Mouse (Mus musculus) limb, embryonic 14.5 days (tissue): ENCODE data around the gene Colca2. TPM values are rescaled to one million over a fixed set of nuclear protein-coding genes. Genes with fewer than 3 reads are reported as not detected.

Experiments
- ATAC-seq: fragments of 200-750 bp; cut with Nextera tagmentation; 2 replicates; pipeline ENCODE4 v1.8.0; 2017; ENCODE audit warnings: low read depth, moderate number of reproducible peaks, moderate TSS enrichment; ENCODE audit not compliant: low FRiP score
- DNase-seq: peaks from one replicate; pipeline ENCODE4 v3.0.0-alpha.2; 2015; ENCODE audit warnings: low spot score
- H3K27ac ChIP-seq: fragments of 300-500 bp; sonication (generic); replicated peaks from 2 replicates; pipeline ENCODE4 v1.5.1; 2014; ENCODE audit warnings: low read depth, mild to moderate bottlenecking, low read length, moderate library complexity, mixed read lengths
- H3K27me3 ChIP-seq: fragments of 300-500 bp; sonication (generic); 2 replicates; pipeline ENCODE4 v1.6.1; 2014; ENCODE audit warnings: low read length, mixed read lengths; ENCODE audit not compliant: control insufficient read depth, insufficient read depth
- H3K36me3 ChIP-seq: fragments of 300-500 bp; sonication (generic); 2 replicates; pipeline ENCODE4 v1.6.1; 2014; ENCODE audit warnings: mild to moderate bottlenecking, low read length, moderate library complexity, mixed read lengths; ENCODE audit not compliant: control insufficient read depth, insufficient read depth
- H3K4me1 ChIP-seq: fragments of 300-500 bp; sonication (generic); 2 replicates; pipeline ENCODE4 v1.6.1; 2014; ENCODE audit warnings: antibody characterized with exemption, low read length, mixed read lengths; ENCODE audit not compliant: control insufficient read depth, insufficient read depth
- H3K4me2 ChIP-seq: fragments of 300-500 bp; sonication (generic); replicated peaks from 2 replicates; pipeline ENCODE4 v1.6.1; 2014; ENCODE audit warnings: low read depth, mild to moderate bottlenecking, low read length, moderate library complexity; ENCODE audit not compliant: severe bottlenecking
- H3K4me3 ChIP-seq: fragments of 300-500 bp; sonication (generic); replicated peaks from 2 replicates; pipeline ENCODE4 v1.5.1; 2014; ENCODE audit warnings: low read length
- H3K9ac ChIP-seq: fragments of 300-500 bp; sonication (generic); 2 replicates; pipeline ENCODE4 v1.6.1; 2014; ENCODE audit warnings: mild to moderate bottlenecking, low read depth, low read length, moderate library complexity; ENCODE audit not compliant: severe bottlenecking
- H3K9me3 ChIP-seq: fragments of 300-500 bp; sonication (generic); 2 replicates; pipeline ENCODE4 v1.6.1; 2016; ENCODE audit warnings: low read length; ENCODE audit not compliant: control insufficient read depth
- POLR2A ChIP-seq: fragments of 200-500 bp; IDR thresholded peaks from 2 replicates; pipeline ENCODE4 v1.8.0; 2012; ENCODE audit warnings: inconsistent platforms, mild to moderate bottlenecking, moderate library complexity, borderline replicate concordance; ENCODE audit not compliant: insufficient read depth, insufficient read length; ENCODE audit errors: extremely low read depth
- WGBS: fragments of 180-500 bp; shearing (Covaris S2); extraction: QIAGEN DNeasy Blood & Tissue Kit; methylation state at CpG from one replicate; pipeline ENCODE4 v1.1.7; 2014; 5-methylcytosine and 5-hydroxymethylcytosine counted together
- polyA plus RNA-seq, 2 experiments: library from polyadenylated mRNA; depleted of rRNA in 1 of 2; stranded (reverse) in 1 of 2; unstranded in 1 of 2; fragments of >200 nt; fragmentation: Nextera tagmentation in 1 of 2; extraction: Ambion mirVana in 1 of 2; gene quantifications; 2 replicates each; pipeline versions ENCODE4 v1.2.1 to v1.2.3; 2012 to 2014

Gene Colca2
- 2.9 and 4.7 TPM in 2 replicates for polyA plus RNA-seq (2012; rRNA removed)
- polyA plus RNA-seq (2014; fragmentation: Nextera tagmentation; extraction: Ambion mirVana): 2.0 and 3.2 TPM in 2 replicates

- ATAC-seq (peak; percentile 95), DNase-seq (peak; percentile 83)
- peak within 1 kb of the TSS; percentile 49 for H3K27ac ChIP-seq
- peak within 1 kb of the TSS; percentile 57 for H3K4me3 ChIP-seq
- 3% methylated on average over 47 of the region's 53 CpGs for WGBS
- peak within 1 kb of the TSS; percentile 94 for H3K4me2 ChIP-seq
- no peaks in the 10 kb centered on the region for H3K36me3 ChIP-seq
- no peaks in the 10 kb centered on the region for H3K9me3 ChIP-seq
- peaks cover 11% of the 10 kb centered on the region for H3K4me1 ChIP-seq
- H3K9ac ChIP-seq: peak within 1 kb of the TSS; percentile 65
- H3K27me3 ChIP-seq: peaks cover 6% of the 10 kb centered on the region
- TF ChIP-seq POLR2A: 0 out of 2 replicates have a peak, but pooled peaks have one; percentile 18
Measured at GRCm38 (mm10) chr9:51278500-51279381, at the start of gene Colca2. Gene Colca2, minus strand, starts transcription at chr9:51278569.

- no peaks in the 10 kb centered on the region for H3K9me3 ChIP-seq
- H3K36me3 ChIP-seq: no peaks in the 10 kb centered on the region
- 73% methylated on average over 5 of the region's 5 CpGs for WGBS
- no peak for DNase-seq
- H3K4me3 ChIP-seq: no peak overlapping the region
- no peak overlapping the region for H3K27ac ChIP-seq
- no peaks in the 10 kb centered on the region for H3K27me3 ChIP-seq
- H3K9ac ChIP-seq: no peak overlapping the region
- ATAC-seq: no peak
- H3K4me1 ChIP-seq: no peaks in the 10 kb centered on the region
- TF ChIP-seq POLR2A: no peak
- H3K4me2 ChIP-seq: no peak overlapping the region
Measured at GRCm38 (mm10) chr9:51327555-51327903, 49.2 kb upstream of the Colca2 start.

- H3K9ac ChIP-seq: no peak overlapping the region
- WGBS: 84% methylated on average over 11 of the region's 11 CpGs
- DNase-seq: no peak
- H3K4me2 ChIP-seq: no peak overlapping the region
- no peaks in the 10 kb centered on the region for H3K36me3 ChIP-seq
- H3K4me1 ChIP-seq: no peaks in the 10 kb centered on the region
- H3K4me3 ChIP-seq: no peak overlapping the region
- H3K9me3 ChIP-seq: no peaks in the 10 kb centered on the region
- no peak overlapping the region for H3K27ac ChIP-seq
- no peak for ATAC-seq
- TF ChIP-seq POLR2A: no peak
- no peaks in the 10 kb centered on the region for H3K27me3 ChIP-seq
Measured at GRCm38 (mm10) chr9:51326619-51327554, 48.5 kb upstream of the Colca2 start.

- WGBS: 71% methylated on average over 7 of the region's 7 CpGs
- TF ChIP-seq POLR2A: no peak
- no peaks in the 10 kb centered on the region for H3K9me3 ChIP-seq
- DNase-seq (no peak), ATAC-seq (no peak)
- H3K27me3 ChIP-seq: no peaks in the 10 kb centered on the region
- H3K4me1 ChIP-seq: no peaks in the 10 kb centered on the region
- H3K4me2 ChIP-seq: no peak overlapping the region
- no peak overlapping the region for H3K27ac ChIP-seq
- H3K9ac ChIP-seq: no peak overlapping the region
- no peaks in the 10 kb centered on the region for H3K36me3 ChIP-seq
- no peak overlapping the region for H3K4me3 ChIP-seq
Measured at GRCm38 (mm10) chr9:51324406-51325065, 46.2 kb upstream of the Colca2 start.

- no peak for TF ChIP-seq POLR2A
- Histone ChIP-seq H3K36me3 (no peaks in the 10 kb centered on the region), H3K4me1 (no peaks in the 10 kb centered on the region), H3K9ac (no peak overlapping the region), H3K9me3 (no peaks in the 10 kb centered on the region), H3K4me2 (no peak overlapping the region), H3K27me3 (no peaks in the 10 kb centered on the region), H3K27ac (no peak overlapping the region), H3K4me3 (no peak overlapping the region)
- ATAC-seq (no peak), DNase-seq (no peak)
- 87% methylated on average over 1 of the region's 1 CpGs for WGBS
Measured at GRCm38 (mm10) chr9:51320096-51320495, 41.7 kb upstream of the Colca2 start.
